Mouse (Mus musculus) erythroblast, embryonic 14.5 days (primary cell): Measurements from ENCODE around the gene Use1.

Experiments
- GATA1 ChIP-seq: IDR thresholded peaks from 2 replicates; pipeline ENCODE4 v1.6.1; 2012; ENCODE audit warnings: low read length, inconsistent platforms, mixed read lengths
- TAL1 ChIP-seq: IDR thresholded peaks from 3 replicates; pipeline ENCODE4 v1.6.1; 2012; ENCODE audit warnings: low read length, inconsistent platforms, mixed read lengths

DNA sequence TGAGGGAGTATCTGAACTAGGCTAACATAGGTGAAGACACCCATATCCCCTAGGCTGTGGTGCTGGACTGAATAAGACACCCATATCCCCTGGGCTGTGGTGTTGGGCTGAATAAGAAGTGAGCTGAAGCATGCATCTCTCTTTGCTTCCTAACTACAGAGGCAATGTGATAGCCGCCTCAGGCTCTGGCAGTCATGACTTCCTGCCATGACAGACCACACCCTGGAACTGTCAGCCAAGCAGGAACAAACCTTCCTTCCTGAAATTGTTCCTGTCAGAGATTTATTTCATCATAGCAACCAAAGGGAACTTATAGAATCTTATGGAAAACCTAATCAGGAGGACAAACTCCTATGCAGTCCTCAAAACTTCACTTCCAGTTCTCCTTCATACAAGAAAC is 21.6 kb downstream of the Use1 start:
- TF ChIP-seq TAL1, result no peak
- no peak for TF ChIP-seq GATA1
